Mouse (Mus musculus): Measurements from ENCODE around the gene Kat8. TPM values are rescaled to one million over a fixed set of nuclear protein-coding genes. Genes with fewer than 3 reads are reported as not detected.

Gene Kat8
- total RNA-seq, 1 experiment: 35.1 TPM

GRCm38 (mm10) chr7:127907939-127908338 lies 4.4 kb upstream of the Kat8 start:
- H3K36me3 ChIP-seq (ENCODE audit: control insufficient read depth, insufficient read depth, low read length, poor library complexity, severe bottlenecking): peaks cover 35% of the 10 kb centered on the region

GRCm38 (mm10) chr7:127908656-127909055 lies 3.7 kb upstream of the Kat8 start:
- no peak for DNase-seq (ENCODE audit: low read depth, low spot score)
- H3K27ac ChIP-seq (ENCODE audit: insufficient read depth, low read depth, low read length, poor library complexity, severe bottlenecking): no peak overlapping the region
- no peak for TF ChIP-seq MAFK (IDR thresholded peaks at IDR 0.05; ENCODE audit: insufficient read depth, low read depth, low read length)
- no peak for TF ChIP-seq HCFC1 (IDR thresholded peaks at IDR 0.05; ENCODE audit: borderline replicate concordance, insufficient read depth, low read length)
- no peak for TF ChIP-seq CHD2 (IDR thresholded peaks at IDR 0.05; ENCODE audit: low read depth, low read length)
- no peak for TF ChIP-seq ZNF384 (IDR thresholded peaks at IDR 0.05; ENCODE audit: low read depth, low read length)
- H3K4me1 ChIP-seq (ENCODE audit: control insufficient read depth in 2 of 2, insufficient read depth in 2 of 2, low read length in 2 of 2, poor library complexity in 1 of 2): peaks cover 3% of the 10 kb centered on the region in 2 experiments; a peak in 1 of 4 replicates
- H3K4me3 ChIP-seq (ENCODE audit: insufficient read depth in 1 of 2, low read depth in 1 of 2, low read length in 2 of 2, poor library complexity in 1 of 2, severe bottlenecking in 1 of 2): no peak overlapping the region
- H3K9me3 ChIP-seq (ENCODE audit: control insufficient read depth, insufficient read depth, low read depth, low read length): no peaks in the 10 kb centered on the region
- peaks cover 35% of the 10 kb centered on the region for H3K36me3 ChIP-seq (ENCODE audit: control insufficient read depth, insufficient read depth, low read length, poor library complexity, severe bottlenecking)
- in situ Hi-C loops (cut with MboI; ENCODE audit: low sequenced_read_pairs in 2 of 2, unreplicated experiment in 2 of 2): no loop called here
- no peak overlapping the region for H3K9ac ChIP-seq (ENCODE audit: insufficient read depth, low read depth, low read length, poor library complexity, severe bottlenecking)

More at GRCm38 (mm10) chr7:127907939-127908338, 4.4 kb upstream of the Kat8 start:
- Histone ChIP-seq H3K9ac (ENCODE audit: insufficient read depth, low read depth, low read length, poor library complexity, severe bottlenecking) (no peak overlapping the region), H3K4me3 (ENCODE audit: insufficient read depth in 1 of 2, low read depth in 1 of 2, low read length in 2 of 2, poor library complexity in 1 of 2, severe bottlenecking in 1 of 2) (no peak overlapping the region), H3K4me1 (ENCODE audit: control insufficient read depth in 2 of 2, insufficient read depth in 2 of 2, low read length in 2 of 2, poor library complexity in 1 of 2) (peaks cover 3% of the 10 kb centered on the region in 2 experiments; a peak in 1 of 4 replicates), H3K27ac (ENCODE audit: insufficient read depth, low read depth, low read length, poor library complexity, severe bottlenecking) (no peak overlapping the region), H3K9me3 (ENCODE audit: control insufficient read depth, insufficient read depth, low read depth, low read length) (no peaks in the 10 kb centered on the region)
- TF ChIP-seq HCFC1 (IDR thresholded peaks at IDR 0.05; ENCODE audit: borderline replicate concordance, insufficient read depth, low read length): no peak
- no peak for TF ChIP-seq MAFK (IDR thresholded peaks at IDR 0.05; ENCODE audit: insufficient read depth, low read depth, low read length)
- TF ChIP-seq ZNF384 (IDR thresholded peaks at IDR 0.05; ENCODE audit: low read depth, low read length): no peak
- no peak for TF ChIP-seq CHD2 (IDR thresholded peaks at IDR 0.05; ENCODE audit: low read depth, low read length)
- TF ChIP-seq ZC3H11A (IDR thresholded peaks at IDR 0.05; ENCODE audit: borderline replicate concordance, low read depth, low read length): no peak
- in situ Hi-C loops (cut with MboI; ENCODE audit: low sequenced_read_pairs in 2 of 2, unreplicated experiment in 2 of 2): no loop called here
- DNase-seq (ENCODE audit: low read depth, low spot score): no peak

- H3K36me3 ChIP-seq (ENCODE audit: control insufficient read depth, insufficient read depth, low read length, poor library complexity, severe bottlenecking): peaks cover 23% of the 10 kb centered on the region
- H3K9ac ChIP-seq (ENCODE audit: insufficient read depth, low read depth, low read length, poor library complexity, severe bottlenecking): peak overlapping the region; percentile 9; the same call in 1 of the 2 replicates
- TF ChIP-seq ZC3H11A (IDR thresholded peaks at IDR 0.05; ENCODE audit: borderline replicate concordance, low read depth, low read length) (no peak), ZNF384 (IDR thresholded peaks at IDR 0.05; ENCODE audit: low read depth, low read length) (peak; percentile 59; the same call in 1 of the 2 replicates)
- peak overlapping the region; percentile 81 to 98 for H3K4me3 ChIP-seq (ENCODE audit: insufficient read depth in 1 of 2, low read depth in 1 of 2, low read length in 2 of 2, poor library complexity in 1 of 2, severe bottlenecking in 1 of 2)
- H3K4me1 ChIP-seq (ENCODE audit: control insufficient read depth in 2 of 2, insufficient read depth in 2 of 2, low read length in 2 of 2, poor library complexity in 1 of 2): peaks cover 0 to 6% of the 10 kb centered on the region in 2 experiments; a peak in 1 of 4 replicates
- no peaks in the 10 kb centered on the region for H3K9me3 ChIP-seq (ENCODE audit: control insufficient read depth, insufficient read depth, low read depth, low read length)
- no peak overlapping the region; the same call in 1 of the 2 replicates for H3K27ac ChIP-seq (ENCODE audit: insufficient read depth, low read depth, low read length, poor library complexity, severe bottlenecking)
- no peak for DNase-seq (ENCODE audit: low read depth, low spot score)
- in situ Hi-C loops (cut with MboI; ENCODE audit: low sequenced_read_pairs in 2 of 2, unreplicated experiment in 2 of 2): no loop called here
Observed at GRCm38 (mm10) chr7:127912938-127913337, 622 bp downstream of the Kat8 start.

GRCm38 (mm10) chr7:127915293-127915692 lies 3.0 kb downstream of the Kat8 start:
- no peak overlapping the region for H3K4me3 ChIP-seq (ENCODE audit: insufficient read depth in 1 of 2, low read depth in 1 of 2, low read length in 2 of 2, poor library complexity in 1 of 2, severe bottlenecking in 1 of 2)

GRCm38 (mm10) chr7:127918203-127918602 lies 5.9 kb downstream of the Kat8 start:
- peaks cover 36% of the 10 kb centered on the region for H3K36me3 ChIP-seq (ENCODE audit: control insufficient read depth, insufficient read depth, low read length, poor library complexity, severe bottlenecking)
- TF ChIP-seq ZNF384 (IDR thresholded peaks at IDR 0.05; ENCODE audit: low read depth, low read length): no peak
- TF ChIP-seq MAFK (IDR thresholded peaks at IDR 0.05; ENCODE audit: insufficient read depth, low read depth, low read length): no peak
- no peak; the same call in 1 of the 2 replicates for TF ChIP-seq ZC3H11A (IDR thresholded peaks at IDR 0.05; ENCODE audit: borderline replicate concordance, low read depth, low read length)
- TF ChIP-seq HCFC1 (IDR thresholded peaks at IDR 0.05; ENCODE audit: borderline replicate concordance, insufficient read depth, low read length): no peak
- no peak for TF ChIP-seq CHD2 (IDR thresholded peaks at IDR 0.05; ENCODE audit: low read depth, low read length)

More at GRCm38 (mm10) chr7:127915293-127915692, 3.0 kb downstream of the Kat8 start:
- no peak for DNase-seq (ENCODE audit: low read depth, low spot score)
- Histone ChIP-seq H3K4me1 (ENCODE audit: control insufficient read depth in 2 of 2, insufficient read depth in 2 of 2, low read length in 2 of 2, poor library complexity in 1 of 2) (peaks cover 0 to 9% of the 10 kb centered on the region in 2 experiments; a peak in 1 of 4 replicates), H3K9ac (ENCODE audit: insufficient read depth, low read depth, low read length, poor library complexity, severe bottlenecking) (no peak overlapping the region), H3K36me3 (ENCODE audit: control insufficient read depth, insufficient read depth, low read length, poor library complexity, severe bottlenecking) (peaks cover 15% of the 10 kb centered on the region), H3K9me3 (ENCODE audit: control insufficient read depth, insufficient read depth, low read depth, low read length) (no peaks in the 10 kb centered on the region), H3K27ac (ENCODE audit: insufficient read depth, low read depth, low read length, poor library complexity, severe bottlenecking) (no peak overlapping the region)
- in situ Hi-C loops (cut with MboI; ENCODE audit: low sequenced_read_pairs in 2 of 2, unreplicated experiment in 2 of 2): no loop called here
- TF ChIP-seq HCFC1 (IDR thresholded peaks at IDR 0.05; ENCODE audit: borderline replicate concordance, insufficient read depth, low read length) (no peak), ZNF384 (IDR thresholded peaks at IDR 0.05; ENCODE audit: low read depth, low read length) (no peak), MAFK (IDR thresholded peaks at IDR 0.05; ENCODE audit: insufficient read depth, low read depth, low read length) (no peak), ZC3H11A (IDR thresholded peaks at IDR 0.05; ENCODE audit: borderline replicate concordance, low read depth, low read length) (no peak), CHD2 (IDR thresholded peaks at IDR 0.05; ENCODE audit: low read depth, low read length) (no peak)

More at GRCm38 (mm10) chr7:127918203-127918602, 5.9 kb downstream of the Kat8 start:
- H3K27ac ChIP-seq (ENCODE audit: insufficient read depth, low read depth, low read length, poor library complexity, severe bottlenecking): no peak overlapping the region
- no peak overlapping the region for H3K9ac ChIP-seq (ENCODE audit: insufficient read depth, low read depth, low read length, poor library complexity, severe bottlenecking)
- in situ Hi-C loops (cut with MboI; ENCODE audit: low sequenced_read_pairs in 2 of 2, unreplicated experiment in 2 of 2): no loop called here
- H3K9me3 ChIP-seq (ENCODE audit: control insufficient read depth, insufficient read depth, low read depth, low read length): peaks cover 3% of the 10 kb centered on the region; the same call in 1 of the 2 replicates
- H3K4me1 ChIP-seq (ENCODE audit: control insufficient read depth in 2 of 2, insufficient read depth in 2 of 2, low read length in 2 of 2, poor library complexity in 1 of 2): peaks cover 0 to 9% of the 10 kb centered on the region in 2 experiments; a peak in 1 of 4 replicates
- H3K4me3 ChIP-seq (ENCODE audit: insufficient read depth in 1 of 2, low read depth in 1 of 2, low read length in 2 of 2, poor library complexity in 1 of 2, severe bottlenecking in 1 of 2): no peak overlapping the region
- DNase-seq (ENCODE audit: low read depth, low spot score): peak; percentile 68
